Mouse (Mus musculus) left cerebral cortex, postnatal 25 days (tissue): ENCODE results near the gene Kmt2d. TPM values are rescaled to one million over a fixed set of nuclear protein-coding genes. Genes with fewer than 3 reads are reported as not detected.

Source experiments
- DNase-seq, 2 experiments: peaks; one replicate each; pipeline ENCODE4 v3.0.0; 2022; ENCODE audit warnings: low spot score in 2 of 2, mixed read lengths in 1 of 2
- intact Hi-C: fragments of 180-260 bp; cut with DNase I; formaldehyde crosslinking; loops from one replicate; pipeline ENCODE4 v1.15.1; 2025
- total RNA-seq, 2 experiments: library from RNA; stranded (reverse); gene quantifications; 2 replicates each; pipeline ENCODE4 v1.2.3; 2021

Kmt2d gene
- total RNA-seq, 2 experiments from 2014 or later = 78.0 to 80.2 TPM

GRCm38 (mm10) chr15:98891907-98892606 is 21.1 kb upstream of the Kmt2d start:
- intact Hi-C loops = loop anchor here (1.0 to 2.0 kb wide), 2 partner anchors 37 to 102 kb away; no protein-coding TSS in a partner anchor
- peak; percentile 64 to 83 for DNase-seq

DNA sequence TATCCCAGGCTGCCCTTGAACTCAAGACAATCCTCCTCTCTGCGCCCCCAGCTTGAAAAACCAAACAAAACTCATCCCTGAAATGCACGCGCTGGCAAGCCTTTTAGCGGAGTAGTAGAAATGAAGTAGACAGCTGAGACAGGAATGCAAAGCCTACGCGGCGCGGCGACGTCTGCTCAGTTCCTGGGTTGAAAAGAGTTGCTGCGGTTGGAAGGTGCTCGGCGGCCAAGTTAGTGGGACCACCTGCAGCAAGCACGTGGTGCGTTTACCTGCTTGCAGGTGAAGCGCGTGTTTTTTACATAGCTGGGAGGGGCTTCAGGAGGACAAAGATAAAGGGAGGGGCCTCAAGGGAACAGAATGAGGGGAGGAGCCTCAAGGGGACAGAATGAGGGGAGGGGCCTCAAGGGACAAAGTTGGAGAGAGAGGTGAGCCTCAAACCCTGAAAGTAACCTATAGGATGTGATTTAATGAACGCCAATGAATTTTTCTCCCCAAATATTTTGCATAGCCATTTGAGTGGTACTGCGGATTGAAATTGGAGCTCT is 20.3 kb upstream of the Kmt2d start:
- no peak for DNase-seq
- intact Hi-C loops = no loop called here

DNA sequence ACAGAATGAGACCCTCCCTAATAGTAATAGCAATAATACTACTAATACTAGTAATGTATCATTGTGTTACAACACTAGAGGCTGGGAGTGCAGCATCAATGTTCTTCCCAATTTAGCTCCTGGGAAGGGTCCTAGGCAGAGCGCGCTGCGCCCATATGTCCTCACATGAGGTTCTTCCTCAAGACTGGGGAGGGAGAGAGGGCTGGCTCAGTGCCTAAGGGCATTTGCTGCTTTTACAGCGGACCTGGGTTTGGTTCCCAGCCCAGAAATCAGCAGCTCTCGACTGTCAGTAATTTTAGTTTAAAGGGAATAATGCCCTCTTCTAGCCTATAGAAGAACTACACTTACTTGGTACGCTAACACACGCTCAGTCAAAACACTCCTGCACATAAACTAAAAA is 16.5 kb upstream of the Kmt2d start:
- no peak for DNase-seq
- intact Hi-C loops = loop anchor here (10.0 kb wide), 1 partner anchor 207 kb away; the partner anchor contains the start of gene Dnajc22

DNA sequence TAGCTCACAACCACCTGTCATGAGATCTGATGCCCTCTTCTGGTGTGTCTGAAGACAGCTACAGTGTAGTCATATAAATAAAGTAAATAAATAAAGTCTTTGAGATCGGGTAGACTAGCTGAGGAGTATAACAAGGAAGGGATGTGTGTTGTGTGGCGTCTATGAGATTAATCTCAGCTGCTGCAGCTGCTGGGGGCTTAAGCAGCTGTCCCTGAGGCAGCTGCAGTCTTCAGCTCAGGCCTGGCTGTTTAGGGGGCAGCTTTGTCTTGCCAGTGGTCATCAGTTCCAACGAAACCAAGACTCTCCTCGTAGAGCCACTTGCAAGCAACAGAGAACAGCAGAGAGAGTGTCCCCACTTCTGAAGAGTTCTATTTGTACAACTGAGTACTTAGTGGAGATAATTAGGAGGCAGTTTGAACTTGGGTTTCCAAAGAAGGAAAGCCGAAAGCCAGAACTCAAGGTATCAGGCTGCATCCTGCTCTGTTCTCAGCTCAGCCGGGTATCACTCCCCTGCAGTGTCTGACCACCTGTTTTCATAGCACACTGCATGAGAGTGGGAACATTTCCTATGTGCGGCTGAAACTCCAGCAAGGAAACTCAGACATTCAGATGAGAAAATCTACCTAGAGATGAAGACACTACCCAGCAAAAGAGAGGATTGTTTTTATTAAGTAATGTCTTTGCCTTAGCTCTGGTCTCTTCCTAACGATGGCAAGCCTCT is 15.8 kb upstream of the Kmt2d start:
- intact Hi-C loops = loop anchor here (10.0 kb wide), 1 partner anchor 208 kb away; the partner anchor contains the start of gene Dnajc22
- no peak for DNase-seq

DNA sequence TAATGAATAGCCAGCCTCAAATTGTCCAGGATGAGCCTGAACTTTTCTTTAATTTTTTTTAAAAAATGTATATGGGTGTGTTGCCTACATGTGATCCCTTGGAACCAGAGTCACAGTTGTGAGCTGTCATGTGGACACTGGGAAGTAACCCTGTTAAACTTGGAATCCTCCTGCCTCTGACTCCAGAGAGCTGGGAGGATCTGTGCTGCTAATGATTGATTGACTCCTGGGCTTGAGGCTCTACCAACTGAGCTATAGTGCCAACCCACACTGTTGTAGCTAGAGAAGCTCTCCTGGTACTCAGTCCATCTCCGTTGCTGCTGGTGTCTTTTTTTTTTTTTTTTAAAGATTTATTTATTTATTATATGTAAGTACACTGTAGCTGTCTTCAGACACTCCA is 13.1 kb upstream of the Kmt2d start:
- intact Hi-C loops = loop anchor here (10.0 kb wide), 1 partner anchor 211 kb away; the partner anchor contains the start of gene Dnajc22

DNA sequence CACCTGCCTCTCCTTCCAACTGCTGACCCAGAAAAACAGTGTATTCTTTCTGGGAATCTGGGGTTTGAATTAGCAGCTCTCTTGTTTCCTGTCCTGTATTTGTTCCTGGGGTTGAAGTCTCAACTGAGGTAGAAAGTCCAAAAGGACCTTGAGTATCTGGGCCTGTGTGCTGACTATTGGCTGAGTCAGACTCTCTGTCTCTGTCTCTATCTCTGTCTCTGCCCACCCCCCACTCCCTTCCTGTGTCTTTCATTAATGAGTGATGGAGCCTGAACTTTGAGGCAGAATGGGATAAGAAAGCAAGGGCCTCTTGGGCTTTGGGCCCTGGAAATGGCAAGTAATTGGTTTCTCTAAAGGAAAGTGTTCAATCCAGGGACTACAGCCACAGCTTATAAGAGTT is 12.7 kb upstream of the Kmt2d start:
- intact Hi-C loops = loop anchor here (10.0 kb wide), 1 partner anchor 211 kb away; the partner anchor contains the start of gene Dnajc22
- DNase-seq = no peak

More for the DNA sequence above, 13.1 kb upstream of the Kmt2d start:
- no peak for DNase-seq

- intact Hi-C loops = loop anchor here (2.0 to 10.0 kb wide), 2 partner anchors 37 to 213 kb away; partner anchors contain the start of genes Dnajc22 and Lmbr1l
- no peak for DNase-seq
Observed at GRCm38 (mm10) chr15:98881656-98882008, 10.6 kb upstream of the Kmt2d start.

GRCm38 (mm10) chr15:98880978-98881655 is 10.1 kb upstream of the Kmt2d start:
- intact Hi-C loops = loop anchor here (2.0 to 10.0 kb wide), 2 partner anchors 38 to 214 kb away; partner anchors contain the start of genes Dnajc22 and Lmbr1l

DNA sequence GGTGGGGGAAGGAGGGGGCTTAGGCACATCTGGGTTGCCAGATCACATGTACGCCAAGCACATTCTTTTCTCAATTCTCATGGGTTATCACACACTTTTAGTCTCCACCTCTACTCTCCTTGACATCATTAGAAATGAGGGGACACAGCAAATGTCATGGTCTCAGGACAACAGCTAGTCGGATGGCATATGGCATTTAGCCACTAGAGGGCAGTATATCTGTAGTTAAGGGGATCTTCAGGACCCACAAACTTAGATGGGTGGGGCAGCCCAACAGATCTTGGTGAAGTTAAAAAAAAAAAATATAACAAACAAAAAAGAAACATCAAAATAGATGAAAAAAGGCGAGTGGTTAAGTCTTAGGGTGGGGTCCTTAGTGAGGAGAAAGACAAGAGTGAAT is 6.3 kb upstream of the Kmt2d start:
- DNase-seq = peak; percentile 63 to 70
- intact Hi-C loops = loop anchor here (1.0 kb wide), 1 partner anchor 50 kb away; no protein-coding TSS in a partner anchor

More at GRCm38 (mm10) chr15:98880978-98881655, 10.1 kb upstream of the Kmt2d start:
- peak; percentile 87 to 97 for DNase-seq

DNA sequence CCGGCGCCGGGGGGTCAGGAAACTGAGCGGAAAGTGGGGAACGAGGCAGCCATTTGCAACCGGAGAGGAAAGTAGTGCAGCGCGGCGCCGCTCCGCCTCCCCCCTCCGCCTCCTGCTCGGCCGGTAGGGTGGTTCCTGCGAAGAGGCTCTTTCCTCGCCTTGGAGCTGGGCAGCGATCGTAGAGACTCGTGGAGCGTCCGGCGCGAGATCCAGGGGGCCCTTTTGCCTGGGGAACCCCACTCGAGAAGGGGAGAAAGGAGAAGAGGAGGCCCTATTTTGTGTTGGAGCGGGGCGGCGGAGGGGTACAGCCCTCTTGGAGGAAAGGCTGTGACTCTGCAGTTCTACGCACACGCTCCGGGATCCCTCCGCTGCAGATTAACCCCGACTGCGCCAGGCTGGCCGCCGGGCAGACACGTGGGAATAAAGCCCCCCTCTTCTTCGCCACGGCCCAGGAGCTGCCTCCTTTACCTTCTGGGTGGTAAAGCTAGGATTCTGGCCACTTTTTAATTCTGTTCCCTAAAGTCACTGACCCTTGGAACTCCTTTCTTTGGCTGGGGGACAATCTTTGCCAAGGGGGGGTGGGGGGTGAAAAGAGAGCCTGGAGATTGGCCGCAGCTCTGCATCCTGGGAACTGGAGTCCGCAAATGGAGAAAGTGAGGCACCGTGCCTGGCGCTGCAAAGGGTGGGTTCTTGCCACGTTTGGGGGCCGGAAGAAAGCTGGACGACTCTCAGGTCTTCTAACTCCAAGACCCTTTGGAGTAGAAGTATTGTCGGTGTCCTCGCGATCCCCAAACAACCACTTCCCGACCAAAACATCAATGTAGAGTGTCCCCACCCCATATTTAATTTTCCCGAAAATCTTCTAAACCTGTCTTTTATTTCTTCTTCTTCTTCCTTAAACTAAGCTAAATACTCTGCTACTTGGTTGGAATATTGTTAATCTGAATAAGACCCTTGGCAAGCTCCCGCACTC is 1.2 kb upstream of the Kmt2d start:
- intact Hi-C loops = no loop called here
- DNase-seq = peak; percentile 94 to 96

- intact Hi-C loops = no loop called here
- DNase-seq = no peak
Observed at GRCm38 (mm10) chr15:98870179-98871069, 580 bp downstream of the Kmt2d start.

DNA sequence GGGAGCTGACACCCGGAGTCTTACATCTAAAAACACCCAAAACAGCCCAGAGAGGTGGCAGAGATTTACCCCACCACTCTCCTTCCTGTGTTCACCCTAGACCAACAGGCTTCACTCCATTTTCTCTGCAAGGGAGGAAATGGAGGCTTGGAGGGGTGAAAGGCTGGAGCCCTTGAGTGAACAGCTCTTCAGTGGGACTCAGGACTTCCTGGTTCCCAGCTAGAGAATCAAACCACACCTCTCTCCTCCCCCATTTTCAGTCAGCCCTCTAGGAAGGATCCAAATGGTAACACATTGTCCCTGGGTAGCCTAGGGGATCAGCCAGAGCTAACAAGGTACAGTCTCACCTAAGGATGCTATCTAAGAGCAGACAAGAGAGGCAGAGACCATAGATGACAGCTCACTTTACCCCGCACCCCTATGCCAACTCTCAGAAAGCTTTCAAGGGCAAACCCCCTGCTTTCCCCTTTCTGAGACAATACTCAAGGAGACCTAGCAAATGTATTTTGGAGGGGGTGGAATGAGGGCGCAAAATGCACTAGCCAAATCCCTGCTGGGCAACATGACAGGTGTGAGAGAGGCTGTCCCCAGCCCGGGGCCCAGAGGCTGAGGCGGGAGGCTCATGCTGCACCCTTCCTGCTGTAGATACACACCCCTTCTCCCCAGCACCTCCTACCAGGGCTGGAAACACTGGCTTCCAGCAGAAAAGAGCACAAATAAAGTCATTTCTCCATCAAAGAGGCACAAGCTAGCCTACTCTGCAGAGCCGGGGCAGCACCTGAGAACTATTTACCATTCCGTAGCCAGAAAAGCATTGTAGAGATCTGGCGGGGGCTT is 1.4 kb downstream of the Kmt2d start:
- intact Hi-C loops = loop anchor here (5.0 kb wide), 1 partner anchor 37 kb away; the partner anchor contains the start of gene Prkag1
- DNase-seq = no peak

DNA sequence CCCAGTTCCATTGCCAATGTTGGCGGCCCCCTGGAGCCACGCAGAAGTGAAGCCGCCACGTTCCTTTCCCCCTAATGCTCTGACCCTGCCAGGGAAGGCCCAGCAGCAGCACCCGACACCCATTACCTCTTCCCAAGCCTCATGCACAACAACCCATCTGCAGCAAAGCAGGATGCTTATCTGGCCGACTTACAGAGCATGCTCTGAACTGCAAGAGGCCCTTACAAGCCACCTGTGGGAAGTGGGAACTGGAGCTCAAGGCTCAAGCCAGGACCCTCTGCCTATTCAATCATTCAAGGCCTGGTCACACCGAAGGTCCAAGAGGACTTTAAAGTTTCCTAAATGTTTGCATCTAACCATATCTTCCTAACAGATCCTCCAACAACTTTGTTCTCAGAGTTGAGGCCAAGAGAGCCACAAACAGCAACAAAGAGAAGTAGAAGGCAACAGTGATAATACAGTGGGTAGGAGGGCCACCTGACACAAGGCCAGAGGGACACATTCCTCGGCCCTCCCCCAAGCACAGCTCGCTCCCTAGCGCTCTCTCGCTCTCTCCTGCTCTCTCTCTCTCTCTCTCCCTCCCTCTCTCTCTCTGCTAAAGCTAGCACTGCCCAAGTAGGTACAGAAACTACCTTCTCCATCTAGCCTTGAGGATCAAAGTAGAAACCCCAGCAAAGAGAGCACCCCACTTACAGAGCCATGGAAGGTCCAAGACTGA is 2.5 kb downstream of the Kmt2d start:
- intact Hi-C loops = loop anchor here (5.0 kb wide), 1 partner anchor 36 kb away; the partner anchor contains the start of gene Prkag1
- no peak for DNase-seq

GRCm38 (mm10) chr15:98867321-98867720 is 3.7 kb downstream of the Kmt2d start:
- peak; percentile 50 to 75 for DNase-seq
- intact Hi-C loops = loop anchor here (5.0 kb wide), 1 partner anchor 35 kb away; the partner anchor contains the start of gene Prkag1

DNA sequence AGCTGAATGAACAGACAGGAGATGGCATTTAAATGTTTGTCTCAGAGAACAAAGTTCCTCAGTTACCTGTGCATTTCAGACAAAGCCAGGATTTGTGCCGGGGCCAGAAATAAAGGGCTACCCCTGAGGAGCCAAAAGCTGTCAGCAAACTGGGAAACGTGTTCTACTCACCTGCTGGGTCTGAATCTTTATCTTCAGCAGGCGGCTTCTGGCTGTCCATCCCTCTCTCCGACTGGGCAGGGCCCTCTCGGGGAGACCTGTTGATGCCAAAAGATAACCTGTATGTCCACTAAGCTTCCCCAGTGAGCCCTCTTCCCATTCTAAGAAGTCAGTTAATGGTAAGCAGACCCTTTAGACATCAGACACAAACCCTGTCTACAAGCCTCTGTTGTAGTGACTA is 4.5 kb downstream of the Kmt2d start:
- intact Hi-C loops = loop anchor here (5.0 kb wide), 1 partner anchor 34 kb away; the partner anchor contains the start of gene Prkag1
- no peak for DNase-seq

DNA sequence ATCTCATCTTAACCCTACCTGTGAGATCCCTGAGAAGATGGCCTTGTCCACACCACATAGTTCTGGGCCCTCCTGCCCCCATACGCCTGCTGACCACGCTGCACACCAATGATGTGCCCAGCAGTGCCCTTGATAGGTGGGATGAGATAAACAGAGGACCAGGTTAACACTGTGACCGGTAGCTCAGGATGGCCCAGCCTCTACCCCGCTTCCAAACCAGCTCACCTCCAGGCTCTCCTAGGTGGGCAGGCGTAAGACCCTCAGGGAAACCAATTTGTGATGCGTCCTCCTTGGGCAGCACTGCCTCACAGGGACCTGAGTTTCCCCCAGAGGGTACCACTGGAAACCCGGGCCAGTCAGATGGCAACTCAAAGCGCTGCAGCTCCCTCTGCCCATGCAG is 5.2 kb downstream of the Kmt2d start:
- intact Hi-C loops = loop anchor here (5.0 kb wide), 1 partner anchor 33 kb away; the partner anchor contains the start of gene Prkag1
- no peak for DNase-seq
